Comparison of ENCODE assay signal across 13 mouse cellular contexts in the genomic region with DNA sequence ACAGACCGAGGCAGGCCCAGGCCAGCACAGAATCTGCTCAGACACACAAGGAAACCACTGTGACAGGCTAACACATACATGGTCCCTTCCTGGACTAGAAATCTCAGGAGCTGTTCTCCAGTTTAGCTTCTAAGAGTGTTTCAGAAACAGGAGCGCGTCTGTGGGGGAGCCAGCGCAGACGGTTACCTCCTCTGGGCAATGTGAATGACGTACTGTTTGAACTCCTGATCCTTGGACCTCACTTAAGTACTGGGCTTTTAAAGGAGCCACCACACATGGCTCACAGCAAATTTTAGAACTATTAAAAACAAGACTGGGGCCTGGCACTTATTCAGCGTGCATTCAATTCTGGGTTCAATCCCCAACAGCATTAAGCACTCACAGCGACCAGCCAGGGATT. TPM values are rescaled to one million over a fixed set of nuclear protein-coding genes. Genes with fewer than 3 reads are reported as not detected.
DNase-seq lines count a peak whose midpoint lies in the region; ATAC-seq and TF ChIP-seq lines count a peak whose summit lies in the region.
"Had no signal": no experiment of that assay in that cellular context is flagged by ENCODE, and none has a peak within 500 bp of the region (broad histone marks: within the 10 kb centered on the region; RNA-seq: fewer than 3 reads in every experiment).

No protein-coding gene starts in this region.

- no peak overlapping the region for H3K27ac ChIP-seq in hindbrain, embryonic 11.5 days (ENCODE audit: low read depth, low read length)
- H3K27ac ChIP-seq in hindbrain, embryonic 14.5 days, result no peak overlapping the region
- H3K27ac ChIP-seq in embryonic facial prominence, embryonic 13.5 days, result peak overlapping the region; percentile 33; the same call in 1 of the 2 replicates
- H3K27ac ChIP-seq in intestine, embryonic 16.5 days (ENCODE audit: low read length), result no peak overlapping the region
- H3K27ac ChIP-seq in limb, embryonic 14.5 days (replicated peaks; ENCODE audit: low read depth, low read length), result peak overlapping the region; percentile 61

- no peak for ATAC-seq in hindbrain, embryonic 11.5 days (ENCODE audit: low FRiP score)
- ATAC-seq in hindbrain, embryonic 14.5 days (ENCODE audit: low FRiP score), result no peak
- no peak for ATAC-seq in embryonic facial prominence, embryonic 13.5 days (ENCODE audit: insufficient number of reproducible peaks, insufficient read depth, low FRiP score, low TSS enrichment, low read depth)
- no peak for ATAC-seq in intestine, embryonic 16.5 days
- no peak for ATAC-seq in limb, embryonic 14.5 days (ENCODE audit: low FRiP score, low read depth)
- ATAC-seq: CD4-positive, CD25-positive, alpha-beta regulatory T cell, adult 4 months had no signal

- no peaks in the 10 kb centered on the region for H3K9me3 ChIP-seq in hindbrain, embryonic 11.5 days (ENCODE audit: control insufficient read depth, low read length)
- H3K9me3 ChIP-seq in hindbrain, embryonic 14.5 days (ENCODE audit: control insufficient read depth, low read length), result no peaks in the 10 kb centered on the region
- H3K9me3 ChIP-seq in embryonic facial prominence, embryonic 13.5 days, result no peaks in the 10 kb centered on the region
- no peaks in the 10 kb centered on the region for H3K9me3 ChIP-seq in intestine, embryonic 16.5 days (ENCODE audit: control insufficient read depth, low read length)
- H3K9me3 ChIP-seq in limb, embryonic 14.5 days (ENCODE audit: control insufficient read depth, low read length), result no peaks in the 10 kb centered on the region

- H3K4me1 ChIP-seq in hindbrain, embryonic 11.5 days (replicated peaks; ENCODE audit: control insufficient read depth, insufficient read depth, low read length), result peaks cover 12% of the 10 kb centered on the region
- 0 out of 2 replicates have a peak, but pooled peaks cover 4% of the 10 kb centered on the region for H3K4me1 ChIP-seq in hindbrain, embryonic 14.5 days (replicated peaks; ENCODE audit: control insufficient read depth, insufficient read depth, low read length)
- H3K4me1 ChIP-seq in embryonic facial prominence, embryonic 13.5 days, result peaks cover 48% of the 10 kb centered on the region
- peaks cover 29% of the 10 kb centered on the region for H3K4me1 ChIP-seq in intestine, embryonic 16.5 days (ENCODE audit: control insufficient read depth, insufficient read depth, low read length)
- peaks cover 33% of the 10 kb centered on the region for H3K4me1 ChIP-seq in limb, embryonic 14.5 days (ENCODE audit: control insufficient read depth, insufficient read depth, low read length)

- 58% methylated on average over 8 of the region's 8 CpGs for WGBS in hindbrain, embryonic 11.5 days
- 45% methylated on average over 8 of the region's 8 CpGs for WGBS in hindbrain, embryonic 14.5 days
- WGBS in embryonic facial prominence, embryonic 13.5 days, result 44% methylated on average over 8 of the region's 8 CpGs
- 39% methylated on average over 8 of the region's 8 CpGs for WGBS in intestine, embryonic 16.5 days
- WGBS in limb, embryonic 14.5 days, result 33% methylated on average over 8 of the region's 8 CpGs

- no peak for TF ChIP-seq POLR2A in limb, embryonic 14.5 days (IDR thresholded peaks at IDR 0.05; ENCODE audit: borderline replicate concordance, extremely low read depth, insufficient read depth, insufficient read length)

- H3K36me3 ChIP-seq in hindbrain, embryonic 11.5 days (ENCODE audit: control insufficient read depth, insufficient read depth, low read length), result 0 out of 2 replicates have a peak, but pooled peaks cover 2% of the 10 kb centered on the region
- H3K36me3 ChIP-seq in hindbrain, embryonic 14.5 days (replicated peaks; ENCODE audit: control insufficient read depth, insufficient read depth), result peaks cover 9% of the 10 kb centered on the region; the same call in 1 of the 2 replicates
- H3K36me3 ChIP-seq in embryonic facial prominence, embryonic 13.5 days, result peaks cover 21% of the 10 kb centered on the region
- peaks cover 4% of the 10 kb centered on the region; the same call in 1 of the 2 replicates for H3K36me3 ChIP-seq in intestine, embryonic 16.5 days (ENCODE audit: control insufficient read depth, insufficient read depth, low read length)
- peaks cover 23% of the 10 kb centered on the region for H3K36me3 ChIP-seq in limb, embryonic 14.5 days (ENCODE audit: control insufficient read depth, insufficient read depth, low read length)

- no peak overlapping the region for H3K4me3 ChIP-seq in hindbrain, embryonic 11.5 days (ENCODE audit: low read depth, low read length)
- H3K4me3 ChIP-seq in hindbrain, embryonic 14.5 days (replicated peaks; ENCODE audit: low read length), result no peak overlapping the region
- no peak overlapping the region for H3K4me3 ChIP-seq in embryonic facial prominence, embryonic 13.5 days
- no peak overlapping the region for H3K4me3 ChIP-seq in intestine, embryonic 16.5 days (ENCODE audit: low read length)
- no peak overlapping the region for H3K4me3 ChIP-seq in limb, embryonic 14.5 days (replicated peaks; ENCODE audit: low read length)

- intact Hi-C loops in gastrocnemius, postnatal 14 days (cut with DNase I; ENCODE audit: low total_unique reads), result no loop called here

- peak overlapping the region; percentile 9 for H3K4me2 ChIP-seq in hindbrain, embryonic 11.5 days (replicated peaks; ENCODE audit: low read depth, low read length)
- H3K4me2 ChIP-seq in hindbrain, embryonic 14.5 days (replicated peaks), result no peak overlapping the region
- peak overlapping the region; percentile 9; the same call in 1 of the 2 replicates for H3K4me2 ChIP-seq in embryonic facial prominence, embryonic 13.5 days
- no peak overlapping the region for H3K4me2 ChIP-seq in intestine, embryonic 16.5 days (ENCODE audit: low read depth, low read length)
- H3K4me2 ChIP-seq in limb, embryonic 14.5 days (replicated peaks; ENCODE audit: low read depth, low read length, severe bottlenecking), result 0 out of 2 replicates have a peak overlapping the region, but pooled peaks have one; percentile 7

- no peak overlapping the region for H3K9ac ChIP-seq in hindbrain, embryonic 11.5 days (ENCODE audit: low read depth, low read length)
- no peak overlapping the region for H3K9ac ChIP-seq in hindbrain, embryonic 14.5 days
- H3K9ac ChIP-seq in embryonic facial prominence, embryonic 13.5 days, result 0 out of 2 replicates have a peak overlapping the region, but pooled peaks have one; percentile 27
- 0 out of 2 replicates have a peak overlapping the region, but pooled peaks have one; percentile 44 for H3K9ac ChIP-seq in intestine, embryonic 16.5 days (ENCODE audit: low read depth, low read length)
- no peak overlapping the region; the same call in 1 of the 2 replicates for H3K9ac ChIP-seq in limb, embryonic 14.5 days (ENCODE audit: low read depth, low read length, severe bottlenecking)

- DNase-seq in hindbrain, embryonic 11.5 days (ENCODE audit: low spot score), result no peak
- DNase-seq in hindbrain, embryonic 14.5 days (ENCODE audit: low spot score), result no peak
- no peak for DNase-seq in limb, embryonic 14.5 days (ENCODE audit: low spot score)
- DNase-seq in frontal cortex, postnatal 25 days (ENCODE audit: low spot score in 2 of 2), result no peak
- DNase-seq in c-Kit-positive CD71-positive TER-119-positive erythroid progenitor cells, embryonic 14.5 days (ENCODE audit: low spot score), result no peak
- no peak for DNase-seq in gastrocnemius, postnatal 14 days
- DNase-seq: gastrocnemius, postnatal 10 days; heart, postnatal 4 days had no signal

- H3K27me3 ChIP-seq in hindbrain, embryonic 11.5 days (ENCODE audit: control insufficient read depth, insufficient read depth, low read length), result no peaks in the 10 kb centered on the region
- H3K27me3 ChIP-seq in hindbrain, embryonic 14.5 days (ENCODE audit: control insufficient read depth, insufficient read depth, low read length), result no peaks in the 10 kb centered on the region
- no peaks in the 10 kb centered on the region for H3K27me3 ChIP-seq in embryonic facial prominence, embryonic 13.5 days
- no peaks in the 10 kb centered on the region for H3K27me3 ChIP-seq in intestine, embryonic 16.5 days (replicated peaks; ENCODE audit: control insufficient read depth, insufficient read depth, low read length)
- no peaks in the 10 kb centered on the region for H3K27me3 ChIP-seq in limb, embryonic 14.5 days (ENCODE audit: control insufficient read depth, insufficient read depth, low read length)

RNA-seq across cellular contexts. Expression of a gene that starts 3.1 kb away (rescaled TPM):
- 13.0 and 16.9 TPM in 2 replicates for polyA plus RNA-seq in hindbrain, embryonic 11.5 days (2014; fragmentation: Nextera tagmentation; extraction: Ambion mirVana)
- 2.2 and 2.4 TPM in 2 replicates for polyA plus RNA-seq in hindbrain, embryonic 14.5 days (2014; fragmentation: Nextera tagmentation; extraction: Ambion mirVana)
- polyA plus RNA-seq in embryonic facial prominence, embryonic 13.5 days (2015; fragmentation: Nextera tagmentation; extraction: Ambion mirVana), result 21.1 and 22.6 TPM in 2 replicates
- polyA plus RNA-seq in intestine, embryonic 16.5 days (2015; fragmentation: Nextera tagmentation; extraction: Ambion mirVana), result 5.8 and 9.5 TPM in 2 replicates
- polyA plus RNA-seq in limb, embryonic 14.5 days (2012; rRNA removed), result 38.3 and 41.8 TPM in 2 replicates
- 9.3 and 9.4 TPM in 2 replicates for polyA plus RNA-seq in limb, embryonic 14.5 days (2014; fragmentation: Nextera tagmentation; extraction: Ambion mirVana)
- 1 to 10 TPM; 2.5 to 3.1 TPM for total RNA-seq in gastrocnemius, postnatal 14 days (2021)

RNA-seq across cellular contexts. Expression of a gene that starts 8.0 kb away (rescaled TPM):
- polyA plus RNA-seq in hindbrain, embryonic 11.5 days (2014; fragmentation: Nextera tagmentation; extraction: Ambion mirVana), result 10.8 and 12.5 TPM in 2 replicates
- polyA plus RNA-seq in hindbrain, embryonic 14.5 days (2014; fragmentation: Nextera tagmentation; extraction: Ambion mirVana), result 13.6 and 15.2 TPM in 2 replicates
- polyA plus RNA-seq in embryonic facial prominence, embryonic 13.5 days (2015; fragmentation: Nextera tagmentation; extraction: Ambion mirVana), result 3.8 and 4.3 TPM in 2 replicates
- 1.4 and 1.6 TPM in 2 replicates for polyA plus RNA-seq in intestine, embryonic 16.5 days (2015; fragmentation: Nextera tagmentation; extraction: Ambion mirVana)
- 6.7 and 8.0 TPM in 2 replicates for polyA plus RNA-seq in limb, embryonic 14.5 days (2012; rRNA removed)
- polyA plus RNA-seq in limb, embryonic 14.5 days (2014; fragmentation: Nextera tagmentation; extraction: Ambion mirVana), result 3.8 and 3.9 TPM in 2 replicates
- 1 to 10 TPM; 1.1 to 1.2 TPM for total RNA-seq in gastrocnemius, postnatal 14 days (2021)
- total RNA-seq: monocyte, adult 5-6 weeks had no signal

RNA-seq across cellular contexts. Expression of a gene that starts 15.1 kb away (rescaled TPM):
- 0.32 and 0.69 TPM in 2 replicates for polyA plus RNA-seq in hindbrain, embryonic 11.5 days (2014; fragmentation: Nextera tagmentation; extraction: Ambion mirVana)
- polyA plus RNA-seq in hindbrain, embryonic 14.5 days (2014; fragmentation: Nextera tagmentation; extraction: Ambion mirVana), result 0.12 and 0.22 TPM in 2 replicates
- polyA plus RNA-seq in embryonic facial prominence, embryonic 13.5 days (2015; fragmentation: Nextera tagmentation; extraction: Ambion mirVana), result 0.41 and 0.45 TPM in 2 replicates
- 0.09 TPM in 1 of 2 replicates, not detected in the other for polyA plus RNA-seq in intestine, embryonic 16.5 days (2015; fragmentation: Nextera tagmentation; extraction: Ambion mirVana)
- 0.09 TPM in 1 of 2 replicates, not detected in the other for polyA plus RNA-seq in limb, embryonic 14.5 days (2012; rRNA removed)
- 0.21 and 0.30 TPM in 2 replicates for polyA plus RNA-seq in limb, embryonic 14.5 days (2014; fragmentation: Nextera tagmentation; extraction: Ambion mirVana)
- not detected for total RNA-seq in gastrocnemius, postnatal 14 days (2021)
- total RNA-seq: gastrocnemius, postnatal 10 days; left cerebral cortex, adult 8-10 months; monocyte, adult 5-6 weeks had no signal
- polyA plus RNA-seq: CD4-positive, CD25-positive, alpha-beta regulatory T cell, adult 4 months had no signal

RNA-seq across cellular contexts. Expression of a gene that starts 19.8 kb away (rescaled TPM):
- 2.5 and 3.0 TPM in 2 replicates for polyA plus RNA-seq in hindbrain, embryonic 11.5 days (2014; fragmentation: Nextera tagmentation; extraction: Ambion mirVana)
- 1.5 and 1.6 TPM in 2 replicates for polyA plus RNA-seq in hindbrain, embryonic 14.5 days (2014; fragmentation: Nextera tagmentation; extraction: Ambion mirVana)
- 0.95 and 1.6 TPM in 2 replicates for polyA plus RNA-seq in embryonic facial prominence, embryonic 13.5 days (2015; fragmentation: Nextera tagmentation; extraction: Ambion mirVana)
- polyA plus RNA-seq in intestine, embryonic 16.5 days (2015; fragmentation: Nextera tagmentation; extraction: Ambion mirVana), result 0.46 TPM in 1 of 2 replicates, not detected in the other
- polyA plus RNA-seq in limb, embryonic 14.5 days (2012; rRNA removed), result 0.48 and 0.59 TPM in 2 replicates
- 0.91 and 1.4 TPM in 2 replicates for polyA plus RNA-seq in limb, embryonic 14.5 days (2014; fragmentation: Nextera tagmentation; extraction: Ambion mirVana)
- total RNA-seq in gastrocnemius, postnatal 14 days (2021), result under 1 TPM in 1 of 2 experiments, not detected in 1; 0.31 TPM
- total RNA-seq: monocyte, adult 5-6 weeks had no signal
- polyA plus RNA-seq: CD4-positive, CD25-positive, alpha-beta regulatory T cell, adult 4 months had no signal

RNA-seq across cellular contexts. Expression of a gene that starts 36.9 kb away (rescaled TPM):
- 12.8 and 14.1 TPM in 2 replicates for polyA plus RNA-seq in hindbrain, embryonic 11.5 days (2014; fragmentation: Nextera tagmentation; extraction: Ambion mirVana)
- 17.3 and 18.5 TPM in 2 replicates for polyA plus RNA-seq in hindbrain, embryonic 14.5 days (2014; fragmentation: Nextera tagmentation; extraction: Ambion mirVana)
- 24.0 and 24.7 TPM in 2 replicates for polyA plus RNA-seq in embryonic facial prominence, embryonic 13.5 days (2015; fragmentation: Nextera tagmentation; extraction: Ambion mirVana)
- 41.2 and 41.9 TPM in 2 replicates for polyA plus RNA-seq in intestine, embryonic 16.5 days (2015; fragmentation: Nextera tagmentation; extraction: Ambion mirVana)
- polyA plus RNA-seq in limb, embryonic 14.5 days (2012; rRNA removed), result 20.6 and 21.2 TPM in 2 replicates
- 27.0 and 27.6 TPM in 2 replicates for polyA plus RNA-seq in limb, embryonic 14.5 days (2014; fragmentation: Nextera tagmentation; extraction: Ambion mirVana)
- 10 to 100 TPM; 14.1 to 14.9 TPM for total RNA-seq in gastrocnemius, postnatal 14 days (2021)

Comparison
In these comparisons a context has a peak if more than half of its experiments do, and no peak if none do; other contexts are left out.
1. H3K4me2 ChIP-seq: peak in hindbrain, embryonic 11.5 days (single experiment), embryonic facial prominence, embryonic 13.5 days (single experiment) and limb, embryonic 14.5 days (single experiment); none in hindbrain, embryonic 14.5 days (single experiment) and intestine, embryonic 16.5 days (single experiment).
2. H3K27ac ChIP-seq: peak in embryonic facial prominence, embryonic 13.5 days (single experiment) and limb, embryonic 14.5 days (single experiment); none in hindbrain, embryonic 11.5 days (single experiment), hindbrain, embryonic 14.5 days (single experiment) and intestine, embryonic 16.5 days (single experiment).
3. H3K9ac ChIP-seq: peak in embryonic facial prominence, embryonic 13.5 days (single experiment) and intestine, embryonic 16.5 days (single experiment); none in hindbrain, embryonic 11.5 days (single experiment), hindbrain, embryonic 14.5 days (single experiment) and limb, embryonic 14.5 days (single experiment).